Mouse (Mus musculus) ovary, adult 2 months (tissue): ENCODE measurements around the gene Zfp91. TPM values are rescaled to one million over a fixed set of nuclear protein-coding genes. Genes with fewer than 3 reads are reported as not detected.

ENCODE experiments used
- polyA plus RNA-seq: library from polyadenylated mRNA; depleted of rRNA; stranded (reverse); fragments of >200 nt; gene quantifications from 2 replicates; pipeline ENCODE4 v1.2.3, GENCODE M21; 2012; rRNA removed

Gene Zfp91
- 12.1 and 13.4 TPM in 2 replicates for polyA plus RNA-seq

DNA sequence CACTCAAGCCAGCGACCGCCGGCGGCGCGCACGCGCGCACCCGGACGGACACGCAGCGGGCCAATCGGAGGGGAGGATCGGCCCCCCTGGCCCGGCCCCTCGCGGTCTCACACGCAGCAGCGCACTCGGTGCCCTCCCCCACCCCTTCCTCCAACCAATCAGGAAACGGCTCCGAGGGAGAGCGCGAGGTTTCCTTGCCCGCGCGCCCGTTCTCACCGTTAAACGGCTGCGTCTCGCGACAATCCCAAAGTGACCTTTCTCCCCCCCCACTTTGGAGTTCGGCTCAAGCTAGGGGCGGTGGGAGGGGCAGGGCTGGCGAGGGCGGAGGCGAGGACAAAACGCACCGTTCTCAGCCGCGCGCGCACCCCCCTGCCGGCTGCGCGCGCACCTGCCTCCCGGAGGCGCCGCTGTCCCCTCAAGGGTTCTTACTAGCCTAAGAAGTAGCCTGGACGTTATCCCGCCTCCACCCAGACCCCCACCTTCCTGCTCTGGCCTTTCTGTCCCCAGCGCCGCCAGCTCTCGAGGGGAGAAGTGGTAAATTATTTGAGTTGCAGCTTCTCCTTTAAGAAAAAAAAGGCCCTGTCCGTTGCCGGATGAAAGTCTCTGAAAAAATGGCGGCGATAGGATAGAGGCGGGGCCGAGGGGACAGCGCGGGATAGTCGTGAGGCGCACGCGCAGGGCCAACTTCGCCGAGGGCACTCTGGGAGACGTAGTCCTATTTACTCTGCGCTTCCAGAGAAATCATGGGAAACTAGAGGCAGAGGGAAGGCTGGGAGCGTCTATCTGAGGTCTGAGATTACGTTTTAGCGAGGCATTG lies at the start of gene Zfp91, which contains the start of gene Lpxn:
Gene Zfp91 (minus strand): TSS at position 616 of the 817 bp plus-strand sequence.
Gene Lpxn (plus strand): TSS at position 683 of the 817 bp plus-strand sequence.

DNA sequence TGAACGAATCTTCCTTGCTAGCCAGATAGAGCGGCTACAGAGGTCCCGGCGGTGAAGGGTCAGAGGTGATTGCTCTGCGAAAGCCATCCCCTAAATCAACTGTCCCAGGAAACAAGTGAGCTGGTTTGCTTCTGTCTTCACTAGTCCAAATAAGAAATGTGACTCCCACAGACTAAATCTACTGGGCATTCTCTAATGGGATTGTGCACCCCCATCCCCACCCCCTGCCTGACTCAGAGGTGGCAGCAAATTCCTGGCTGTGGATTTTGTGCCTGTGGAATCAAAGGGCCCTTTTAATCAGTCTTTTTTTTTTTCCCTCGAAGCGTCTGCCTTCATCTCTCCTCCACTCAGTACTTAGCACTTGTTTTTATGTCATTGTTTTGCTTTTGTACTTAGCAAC lies 30.6 kb downstream of the Zfp91 start, which contains the start of gene Cntf:
Gene Cntf (minus strand): TSS at position 325 of the 400 bp plus-strand sequence.

Other genes with a start within 250 kb of the Zfp91 start
- gene Gm4952, start 196.2 kb downstream of the Zfp91 start, polyA plus RNA-seq: 0.09 TPM in 1 of 2 replicates, not detected in the other
- not detected in 2 replicates for gene Glyat, start 162.8 kb downstream of the Zfp91 start, polyA plus RNA-seq
- gene Olfr1442, start 125.7 kb downstream of the Zfp91 start, polyA plus RNA-seq: not detected in 2 replicates
- gene Olfr1443, start 118.0 kb downstream of the Zfp91 start, polyA plus RNA-seq: not detected in 2 replicates
- not detected in 2 replicates for gene Keg1, start 100.3 kb downstream of the Zfp91 start, polyA plus RNA-seq
- gene Cntf, start 30.5 kb downstream of the Zfp91 start, polyA plus RNA-seq: 0.58 TPM in 1 of 2 replicates, not detected in the other
- gene Lpxn, start 67 bp upstream of the Zfp91 start, polyA plus RNA-seq: 2.4 and 2.7 TPM in 2 replicates
- not detected in 2 replicates for gene Gm5244, start 50.6 kb upstream of the Zfp91 start, polyA plus RNA-seq
- not detected in 2 replicates for gene Olfr1444, start 61.2 kb upstream of the Zfp91 start, polyA plus RNA-seq
- gene Olfr1445, start 87.7 kb upstream of the Zfp91 start, polyA plus RNA-seq: not detected in 2 replicates
- gene Olfr1446, start 97.4 kb upstream of the Zfp91 start, polyA plus RNA-seq: not detected in 2 replicates
- not detected in 2 replicates for gene Olfr1447, start 107.6 kb upstream of the Zfp91 start, polyA plus RNA-seq
- not detected in 2 replicates for gene Olfr1448, start 128.3 kb upstream of the Zfp91 start, polyA plus RNA-seq
- gene Olfr1449, start 134.7 kb upstream of the Zfp91 start, polyA plus RNA-seq: not detected in 2 replicates
- not detected in 2 replicates for gene Olfr1450, start 154.1 kb upstream of the Zfp91 start, polyA plus RNA-seq
- gene Olfr1451, start 198.9 kb upstream of the Zfp91 start, polyA plus RNA-seq: not detected in 2 replicates
- gene Olfr1453, start 232.2 kb upstream of the Zfp91 start, polyA plus RNA-seq: not detected in 2 replicates